Mouse (Mus musculus) yolk sac, embryonic 10.5 days (tissue): ENCODE results near the gene Sf3b3.

Experiments
- DNase-seq: peaks from one replicate; pipeline ENCODE4 v3.0.0-alpha.2; 2017; ENCODE audit warnings: low spot score

Sf3b3 gene

DNA sequence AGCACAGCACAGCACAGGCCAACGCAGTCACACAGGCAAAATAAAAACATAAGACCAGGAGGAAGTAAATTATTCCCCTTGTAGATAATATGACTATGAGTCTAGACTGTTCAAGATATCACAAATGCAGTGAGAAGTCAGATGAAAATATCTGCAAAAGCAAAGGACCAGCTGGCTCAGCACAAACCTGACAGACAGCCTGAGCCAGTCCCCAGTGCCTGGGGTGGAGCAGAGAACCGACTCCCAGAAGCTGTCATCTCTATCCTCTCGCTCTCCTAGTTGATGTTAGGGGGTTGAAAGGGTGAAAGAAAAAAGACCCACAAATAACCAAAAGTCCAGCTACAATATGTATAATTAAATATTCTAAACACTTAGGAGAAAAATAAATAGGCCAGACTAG is 70.9 kb downstream of the Sf3b3 start:
- no peak for DNase-seq

DNA sequence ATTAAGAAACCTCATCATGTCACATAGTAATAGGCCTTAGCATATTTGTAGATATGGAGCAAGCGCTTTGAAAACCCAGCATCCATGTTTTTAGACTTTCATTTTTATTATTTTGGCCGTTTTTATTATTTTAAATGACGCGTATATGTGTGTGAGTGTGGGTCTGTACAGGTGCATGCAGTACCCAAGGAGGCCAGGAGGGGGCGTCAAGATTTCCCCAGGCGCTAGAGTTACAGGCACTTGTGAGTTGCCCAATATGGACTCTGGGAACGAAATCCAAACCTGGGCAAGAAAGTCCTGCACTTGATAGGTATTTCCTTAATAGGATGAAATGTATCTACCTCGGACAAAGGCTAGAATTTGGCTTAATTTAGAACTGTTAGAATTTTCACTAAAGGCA is 71.3 kb downstream of the Sf3b3 start:
- DNase-seq: no peak

DNA sequence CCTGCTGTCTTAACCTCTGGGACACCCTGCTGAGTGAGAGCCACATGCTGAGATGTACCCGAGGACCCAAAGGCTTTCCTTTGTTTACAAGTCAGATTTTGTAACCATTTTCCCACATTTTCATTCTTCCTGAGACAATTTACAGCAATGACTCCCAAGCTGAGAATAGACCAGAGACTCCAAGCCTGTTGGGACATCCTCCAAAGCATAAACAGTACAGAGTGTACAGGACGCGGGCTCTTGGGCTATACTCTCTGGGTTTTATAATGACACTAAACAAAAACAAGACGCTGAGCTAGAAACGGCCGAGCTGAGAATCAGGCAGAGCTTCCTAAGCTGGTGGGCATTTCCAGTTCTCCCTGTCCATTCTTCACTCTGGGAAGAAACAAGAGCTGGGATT is 71.9 kb downstream of the Sf3b3 start:
- DNase-seq: no peak

DNA sequence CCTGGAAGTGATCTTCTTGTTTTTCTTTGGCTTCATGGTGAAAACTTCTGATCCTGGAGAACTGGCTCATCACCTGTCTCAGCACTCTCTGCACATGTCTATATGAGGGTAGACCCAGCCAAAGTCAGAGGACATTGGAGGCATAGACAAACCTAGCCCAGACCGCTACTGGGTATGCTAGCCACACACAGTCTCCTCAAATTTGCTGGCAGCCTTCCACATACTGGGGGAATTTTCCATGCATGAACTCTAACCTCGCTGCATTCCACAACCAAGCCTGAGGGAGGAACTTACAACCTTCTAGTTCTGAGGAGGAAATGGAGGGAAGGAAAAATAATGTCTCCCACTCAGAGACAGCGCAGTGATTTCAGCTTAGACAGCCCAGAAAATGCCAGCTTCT is 72.5 kb downstream of the Sf3b3 start:
- DNase-seq: no peak

DNA sequence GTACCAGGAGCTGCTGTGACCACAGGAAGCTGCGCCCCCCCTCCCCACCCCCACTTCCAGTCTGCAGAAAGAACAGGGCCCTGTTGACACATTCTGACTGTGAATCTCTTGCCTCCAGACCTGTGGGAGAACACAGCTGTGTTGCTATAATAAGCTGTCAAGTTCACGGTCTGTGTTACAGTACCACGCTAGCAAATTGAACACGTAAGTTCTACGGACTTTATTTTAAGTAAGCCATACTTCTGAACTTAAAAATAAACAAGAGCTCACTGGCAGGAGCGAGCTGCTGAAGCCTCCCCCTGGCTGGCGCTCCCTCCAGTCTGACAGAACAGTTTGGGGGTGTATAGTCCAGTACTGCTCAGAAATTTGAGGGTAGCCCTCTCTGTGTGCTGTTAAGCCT is 74.1 kb downstream of the Sf3b3 start:
- no peak for DNase-seq

DNA sequence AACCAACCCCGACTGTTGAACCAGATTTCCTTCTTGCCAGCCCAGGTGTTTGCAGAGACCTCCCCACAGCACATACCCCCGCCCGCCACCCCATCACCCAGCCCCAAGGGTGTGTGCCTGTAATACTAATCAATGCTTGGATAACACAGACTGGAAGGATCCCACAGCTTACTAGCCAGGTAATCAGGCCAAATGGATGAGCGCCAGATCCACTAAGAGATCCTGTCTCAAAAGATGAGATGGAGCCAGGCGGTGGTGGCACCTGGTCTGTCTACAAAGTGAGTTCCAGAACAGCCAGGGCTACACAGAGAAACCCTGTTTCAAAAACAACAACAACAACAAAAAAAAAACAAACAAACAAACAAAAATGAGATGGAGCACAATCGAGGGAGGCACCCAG is 79.3 kb downstream of the Sf3b3 start:
- no peak for DNase-seq

DNA sequence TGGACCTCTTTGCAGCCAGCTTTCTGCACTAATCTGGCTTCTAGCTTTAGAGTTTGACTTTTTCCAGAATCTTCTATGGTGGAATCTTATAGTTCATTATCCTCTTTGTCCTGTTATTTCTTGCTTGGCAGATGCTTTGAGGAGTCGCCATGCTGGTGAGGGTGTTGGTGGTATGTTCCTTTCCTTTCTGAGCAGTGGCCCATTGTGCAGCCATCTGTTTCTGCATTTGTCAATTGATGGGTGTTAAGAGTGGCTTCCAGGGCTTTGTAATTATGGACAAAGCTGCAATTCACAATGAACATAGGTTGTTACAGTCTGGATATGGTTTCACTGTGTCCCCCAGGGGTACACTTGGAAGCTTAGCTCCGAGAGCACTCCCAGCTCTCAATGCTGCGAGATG is 81.9 kb downstream of the Sf3b3 start:
- DNase-seq: no peak

DNA sequence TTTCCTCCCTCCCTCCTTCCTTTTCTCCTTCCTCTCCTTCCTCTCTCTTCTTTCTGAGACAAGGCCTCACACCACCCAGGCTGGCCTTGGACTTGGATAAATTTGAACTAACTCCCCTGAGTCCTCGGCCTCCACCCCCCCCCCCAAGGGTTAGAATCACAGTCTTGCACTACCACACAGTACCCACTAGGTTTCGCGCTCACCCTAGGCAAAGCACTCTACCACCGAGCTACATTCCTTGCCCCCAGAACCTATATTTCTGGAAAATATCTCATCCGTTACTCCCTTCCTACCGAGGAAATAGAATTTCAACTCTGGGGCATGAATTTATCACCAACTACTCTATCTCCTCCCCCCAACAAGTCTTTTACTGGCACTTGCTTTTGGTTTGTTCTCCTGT is 84.6 kb downstream of the Sf3b3 start:
- DNase-seq: no peak

DNA sequence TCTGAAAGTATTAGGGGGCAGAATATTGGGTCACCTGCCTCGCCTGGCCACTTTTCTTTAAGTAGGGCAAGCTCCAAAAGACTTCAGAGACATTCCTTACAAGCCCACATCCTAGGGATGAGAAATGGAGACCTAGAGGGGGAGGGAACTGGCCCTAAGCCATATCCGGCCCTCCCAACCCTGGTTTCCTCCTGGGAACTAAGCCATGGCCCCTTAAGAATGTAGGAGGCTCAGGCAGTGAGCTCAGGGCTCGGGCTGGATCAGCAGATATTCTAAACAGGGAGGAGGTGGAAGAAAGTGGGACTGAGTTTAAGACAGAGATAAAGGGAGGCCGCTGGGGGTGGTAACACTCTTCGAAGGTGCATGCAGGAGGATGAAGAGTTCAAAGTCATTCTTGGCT is 85.4 kb downstream of the Sf3b3 start:
- no peak for DNase-seq

DNA sequence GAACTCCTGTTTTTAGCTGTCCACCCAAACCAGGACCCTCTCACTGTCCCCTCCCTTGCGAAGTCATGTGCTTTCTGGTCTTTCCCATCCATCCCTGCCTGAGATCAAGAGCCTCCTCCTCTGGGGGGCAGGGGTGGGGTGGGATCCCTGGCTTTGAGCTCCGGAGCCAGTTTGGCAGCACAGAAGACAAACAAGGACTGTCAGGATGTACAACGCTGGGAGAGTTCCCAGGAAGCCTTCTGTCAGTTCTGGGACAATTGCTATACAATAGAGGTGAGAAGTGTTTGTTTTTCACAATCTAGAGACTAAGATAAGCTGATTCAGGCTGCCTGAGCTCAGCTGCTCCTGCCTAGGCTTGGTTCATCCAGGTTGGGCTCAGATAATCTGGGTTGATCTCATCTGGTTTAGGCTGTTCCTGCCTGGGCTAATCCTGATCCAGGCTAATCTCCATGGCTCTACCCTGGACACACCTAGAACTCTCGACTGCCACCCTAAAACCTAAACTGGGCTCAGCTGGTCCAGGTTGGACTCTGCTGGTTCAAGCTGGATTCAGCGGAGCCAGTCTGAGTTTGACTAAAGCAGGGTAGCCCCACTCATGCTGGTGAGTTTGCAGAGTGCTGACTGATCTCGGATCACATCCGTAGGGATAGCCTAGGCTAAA is 86.2 kb downstream of the Sf3b3 start:
- peak; percentile 19 for DNase-seq
